Mouse (Mus musculus): ENCODE results near the gene Ski. TPM values are rescaled to one million over a fixed set of nuclear protein-coding genes. Genes with fewer than 3 reads are reported as not detected.

Gene Ski
- polyA plus RNA-seq, 1 experiment from 2014 or later, result 15.1 TPM

DNA sequence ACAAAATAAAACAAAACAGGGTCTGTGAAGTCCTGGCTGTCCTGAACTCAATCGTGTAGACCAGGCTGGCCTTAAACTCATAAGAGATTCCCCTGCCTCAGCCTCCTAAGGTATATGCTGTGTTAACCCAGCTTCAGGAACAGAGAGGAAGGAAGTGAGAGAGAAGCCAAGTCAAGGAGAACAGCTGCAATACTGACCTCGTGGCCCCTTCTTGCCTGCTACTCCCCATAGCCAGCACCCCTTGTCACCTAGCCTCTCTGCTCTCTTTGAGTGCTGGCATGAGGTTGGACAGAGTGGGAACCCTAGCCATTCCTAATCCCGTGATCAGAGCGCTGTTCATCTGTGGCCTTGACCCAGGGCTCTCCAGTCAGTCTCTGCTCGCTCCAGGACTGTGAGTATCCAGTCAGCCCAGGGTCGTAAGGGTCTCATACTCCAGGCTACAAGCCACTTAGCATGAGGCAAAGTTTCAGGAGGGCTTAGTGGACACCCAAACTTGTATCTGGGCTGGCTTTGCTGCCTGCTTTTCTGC is 100.4 kb downstream of the Ski start:
- Histone ChIP-seq H3K9ac (ENCODE audit: low read length) (no peak overlapping the region), H3K36me3 (ENCODE audit: control insufficient read depth, insufficient read depth, low read length) (no peaks in the 10 kb centered on the region), H3K4me1 (ENCODE audit: control insufficient read depth, insufficient read depth, low read length) (peaks cover 13% of the 10 kb centered on the region), H3K9me3 (ENCODE audit: control insufficient read depth, low read length) (no peaks in the 10 kb centered on the region), H3K4me3 (ENCODE audit: low read depth, low read length) (no peak overlapping the region), H3K4me2 (ENCODE audit: low read depth) (no peak overlapping the region), H3K27me3 (ENCODE audit: control insufficient read depth, insufficient read depth, low read length) (no peaks in the 10 kb centered on the region), H3K27ac (ENCODE audit: low read depth, low read length) (0 out of 2 replicates have a peak overlapping the region, but pooled peaks have one; percentile 54)
- 85% methylated on average over 6 of the region's 6 CpGs for WGBS
- DNase-seq (ENCODE audit: low spot score), result no peak
- no peak for ATAC-seq (ENCODE audit: insufficient read depth, low FRiP score, low TSS enrichment)

DNA sequence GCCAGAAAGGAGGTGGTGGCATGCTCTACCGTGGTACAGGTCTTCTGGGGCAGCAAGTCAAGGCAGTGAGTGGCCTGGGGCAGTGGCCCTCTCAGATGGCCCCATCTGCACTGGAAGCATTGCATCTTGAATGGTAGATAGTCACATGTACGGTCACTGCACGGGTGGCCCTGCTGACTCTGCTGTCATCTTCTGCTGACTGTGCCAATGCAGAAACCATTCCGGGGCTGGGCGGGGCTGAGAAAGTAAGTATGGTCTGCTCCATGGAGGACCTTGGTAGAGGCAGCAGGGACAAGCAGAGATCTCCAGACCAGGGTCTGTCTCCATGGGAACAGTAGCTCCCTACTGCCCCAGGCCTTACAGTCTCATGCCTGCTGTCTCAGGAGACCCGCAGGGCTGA is 101.2 kb downstream of the Ski start:
- H3K36me3 ChIP-seq (ENCODE audit: control insufficient read depth, insufficient read depth, low read length), result no peaks in the 10 kb centered on the region
- no peak overlapping the region for H3K4me3 ChIP-seq (ENCODE audit: low read depth, low read length)
- H3K27ac ChIP-seq (ENCODE audit: low read depth, low read length), result no peak overlapping the region
- H3K27me3 ChIP-seq (ENCODE audit: control insufficient read depth, insufficient read depth, low read length), result no peaks in the 10 kb centered on the region
- 90% methylated on average over 6 of the region's 6 CpGs for WGBS
- DNase-seq (ENCODE audit: low spot score) (no peak), ATAC-seq (ENCODE audit: insufficient read depth, low FRiP score, low TSS enrichment) (no peak)
- no peak overlapping the region for H3K9ac ChIP-seq (ENCODE audit: low read length)
- H3K9me3 ChIP-seq (ENCODE audit: control insufficient read depth, low read length), result no peaks in the 10 kb centered on the region
- H3K4me1 ChIP-seq (ENCODE audit: control insufficient read depth, insufficient read depth, low read length), result peaks cover 9% of the 10 kb centered on the region; the same call in 1 of the 2 replicates
- H3K4me2 ChIP-seq (ENCODE audit: low read depth), result no peak overlapping the region

DNA sequence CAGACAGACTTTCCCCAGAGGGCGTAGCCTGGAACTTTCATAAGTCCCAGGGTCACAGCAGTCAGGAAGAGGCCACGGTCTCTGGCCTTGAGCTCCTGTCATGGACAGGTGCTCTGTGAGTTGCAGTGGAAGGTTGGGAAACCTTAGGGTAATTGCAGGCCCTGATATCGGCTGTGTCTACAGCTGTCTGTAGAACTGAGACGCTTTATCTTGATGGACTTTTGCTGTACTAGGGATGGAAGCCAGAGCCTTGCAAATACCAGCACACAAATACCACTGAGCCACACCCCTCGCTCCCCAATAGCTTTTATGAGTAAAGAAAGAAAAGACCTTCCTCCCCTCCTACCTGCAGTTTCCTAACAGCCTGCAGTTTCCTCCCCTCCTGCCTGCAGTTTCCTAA is 101.8 kb downstream of the Ski start:
- H3K27ac ChIP-seq (ENCODE audit: low read depth, low read length), result no peak overlapping the region
- no peaks in the 10 kb centered on the region for H3K36me3 ChIP-seq (ENCODE audit: control insufficient read depth, insufficient read depth, low read length)
- no peaks in the 10 kb centered on the region for H3K9me3 ChIP-seq (ENCODE audit: control insufficient read depth, low read length)
- DNase-seq (ENCODE audit: low spot score), result no peak
- WGBS, result 63% methylated on average over 5 of the region's 5 CpGs
- H3K4me3 ChIP-seq (ENCODE audit: low read depth, low read length), result no peak overlapping the region
- H3K9ac ChIP-seq (ENCODE audit: low read length), result no peak overlapping the region
- no peak for ATAC-seq (ENCODE audit: insufficient read depth, low FRiP score, low TSS enrichment)
- H3K4me2 ChIP-seq (ENCODE audit: low read depth), result no peak overlapping the region
- H3K4me1 ChIP-seq (ENCODE audit: control insufficient read depth, insufficient read depth, low read length), result peaks cover 9% of the 10 kb centered on the region; the same call in 1 of the 2 replicates
- H3K27me3 ChIP-seq (ENCODE audit: control insufficient read depth, insufficient read depth, low read length), result no peaks in the 10 kb centered on the region

DNA sequence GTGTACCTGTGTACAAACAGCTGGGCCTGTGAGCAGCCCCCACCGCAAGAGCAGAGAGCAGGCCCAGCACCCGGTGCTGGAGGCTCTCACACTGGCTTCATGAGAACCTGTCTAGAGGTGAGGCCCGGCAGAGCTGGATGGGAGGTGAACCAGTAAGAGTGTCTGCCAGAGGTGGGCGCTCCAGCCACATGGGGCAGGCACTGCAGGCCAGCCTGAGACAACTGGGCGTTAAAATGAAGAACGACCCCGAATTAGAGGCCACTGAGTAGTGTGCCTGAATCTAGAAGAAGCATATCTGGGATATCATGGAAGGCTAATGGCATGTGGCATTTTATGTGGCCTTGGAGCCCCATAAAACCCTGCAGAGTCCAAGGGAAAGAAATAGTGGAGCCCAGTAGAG is 102.4 kb downstream of the Ski start:
- H3K9me3 ChIP-seq (ENCODE audit: control insufficient read depth, low read length), result no peaks in the 10 kb centered on the region
- H3K27me3 ChIP-seq (ENCODE audit: control insufficient read depth, insufficient read depth, low read length), result no peaks in the 10 kb centered on the region
- no peak for DNase-seq (ENCODE audit: low spot score)
- H3K4me1 ChIP-seq (ENCODE audit: control insufficient read depth, insufficient read depth, low read length), result peaks cover 9% of the 10 kb centered on the region; the same call in 1 of the 2 replicates
- no peak overlapping the region for H3K27ac ChIP-seq (ENCODE audit: low read depth, low read length)
- H3K9ac ChIP-seq (ENCODE audit: low read length), result no peak overlapping the region
- no peaks in the 10 kb centered on the region for H3K36me3 ChIP-seq (ENCODE audit: control insufficient read depth, insufficient read depth, low read length)
- H3K4me2 ChIP-seq (ENCODE audit: low read depth), result no peak overlapping the region
- no peak overlapping the region for H3K4me3 ChIP-seq (ENCODE audit: low read depth, low read length)
- 85% methylated on average over 7 of the region's 7 CpGs for WGBS
- no peak for ATAC-seq (ENCODE audit: insufficient read depth, low FRiP score, low TSS enrichment)

DNA sequence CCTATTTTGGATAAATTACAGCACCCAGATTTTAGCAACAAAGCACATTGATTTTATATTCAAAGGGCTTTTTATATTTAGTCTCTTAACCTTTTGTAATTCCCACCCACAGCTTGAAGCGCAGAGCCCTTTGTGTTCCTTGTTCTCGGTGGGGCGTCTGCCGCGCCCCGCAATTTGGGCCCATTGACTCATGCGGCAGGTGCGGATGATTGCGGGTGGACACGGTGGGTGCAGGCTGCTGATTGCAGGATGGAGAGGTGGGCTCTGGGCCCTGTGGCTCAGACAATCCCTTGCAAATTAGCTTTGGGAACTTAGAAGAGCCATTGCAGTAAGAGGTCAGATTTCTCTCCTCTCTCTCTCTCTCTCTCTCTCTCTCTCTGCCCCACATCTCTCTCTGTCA is 104.1 kb downstream of the Ski start:
- H3K9me3 ChIP-seq (ENCODE audit: control insufficient read depth, low read length), result no peaks in the 10 kb centered on the region
- no peaks in the 10 kb centered on the region for H3K36me3 ChIP-seq (ENCODE audit: control insufficient read depth, insufficient read depth, low read length)
- H3K4me1 ChIP-seq (ENCODE audit: control insufficient read depth, insufficient read depth, low read length), result peaks cover 6% of the 10 kb centered on the region; the same call in 1 of the 2 replicates
- 34% methylated on average over 10 of the region's 10 CpGs for WGBS
- DNase-seq (ENCODE audit: low spot score) (no peak), ATAC-seq (ENCODE audit: insufficient read depth, low FRiP score, low TSS enrichment) (no peak)
- H3K4me2 ChIP-seq (ENCODE audit: low read depth), result no peak overlapping the region
- H3K27me3 ChIP-seq (ENCODE audit: control insufficient read depth, insufficient read depth, low read length), result no peaks in the 10 kb centered on the region
- no peak overlapping the region for H3K4me3 ChIP-seq (ENCODE audit: low read depth, low read length)
- no peak overlapping the region for H3K27ac ChIP-seq (ENCODE audit: low read depth, low read length)
- H3K9ac ChIP-seq (ENCODE audit: low read length), result no peak overlapping the region

DNA sequence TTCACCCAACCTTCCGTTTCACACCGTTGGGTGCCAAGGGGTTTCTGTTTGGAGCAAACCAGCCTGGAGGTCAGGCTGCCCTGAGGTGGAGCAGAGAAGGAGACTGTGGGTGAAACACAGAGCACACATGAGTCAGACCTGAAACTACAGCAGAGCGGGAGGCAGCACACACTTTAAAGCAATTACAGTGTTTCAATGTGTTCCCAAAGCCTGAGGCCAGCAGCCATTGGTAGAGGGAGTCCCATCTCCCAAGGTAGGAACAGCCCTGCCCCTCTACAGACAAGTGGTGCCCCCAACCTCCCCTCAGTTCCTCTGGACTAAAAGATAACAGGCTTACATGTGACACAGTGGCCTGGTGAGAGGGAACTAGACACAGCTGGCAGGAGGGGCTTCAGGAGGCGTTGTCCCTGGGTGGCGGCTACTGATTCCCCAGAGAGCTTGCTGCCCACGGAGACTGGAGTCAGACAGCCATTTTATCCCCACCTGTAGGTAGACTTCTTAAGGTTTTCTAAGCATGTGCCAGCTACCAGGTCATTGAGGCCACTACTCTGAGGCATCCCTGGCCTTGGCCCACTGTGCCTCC is 104.9 kb downstream of the Ski start:
- ATAC-seq (ENCODE audit: insufficient read depth, low FRiP score, low TSS enrichment) (no peak), DNase-seq (ENCODE audit: low spot score) (no peak)
- no peak overlapping the region for H3K27ac ChIP-seq (ENCODE audit: low read depth, low read length)
- H3K4me2 ChIP-seq (ENCODE audit: low read depth), result no peak overlapping the region
- 64% methylated on average over 6 of the region's 6 CpGs for WGBS
- peaks cover 4% of the 10 kb centered on the region; the same call in 1 of the 2 replicates for H3K4me1 ChIP-seq (ENCODE audit: control insufficient read depth, insufficient read depth, low read length)
- no peak overlapping the region for H3K4me3 ChIP-seq (ENCODE audit: low read depth, low read length)
- H3K36me3 ChIP-seq (ENCODE audit: control insufficient read depth, insufficient read depth, low read length), result no peaks in the 10 kb centered on the region
- no peaks in the 10 kb centered on the region for H3K27me3 ChIP-seq (ENCODE audit: control insufficient read depth, insufficient read depth, low read length)
- no peaks in the 10 kb centered on the region for H3K9me3 ChIP-seq (ENCODE audit: control insufficient read depth, low read length)
- H3K9ac ChIP-seq (ENCODE audit: low read length), result no peak overlapping the region

DNA sequence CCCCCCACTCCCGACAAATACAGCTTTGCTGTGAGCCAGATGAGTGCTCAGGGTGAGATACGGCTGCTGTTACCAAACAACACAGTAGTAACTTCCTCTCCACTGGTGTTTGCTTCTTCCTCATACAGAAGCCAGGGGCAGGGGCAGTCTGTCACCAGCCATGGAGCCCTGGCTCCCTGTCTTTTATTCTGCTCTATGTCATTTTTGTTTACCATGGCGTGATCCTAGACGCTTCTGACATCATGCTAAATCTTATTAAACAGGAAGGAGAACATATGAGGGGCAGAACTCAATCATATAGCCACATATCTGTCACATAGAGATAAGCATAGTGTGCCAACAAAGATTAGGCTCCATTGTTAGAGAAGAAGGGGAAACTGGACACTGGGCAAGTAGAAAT is 105.8 kb downstream of the Ski start:
- Histone ChIP-seq H3K4me2 (ENCODE audit: low read depth) (no peak overlapping the region), H3K27me3 (ENCODE audit: control insufficient read depth, insufficient read depth, low read length) (no peaks in the 10 kb centered on the region), H3K9me3 (ENCODE audit: control insufficient read depth, low read length) (no peaks in the 10 kb centered on the region), H3K9ac (ENCODE audit: low read length) (no peak overlapping the region), H3K27ac (ENCODE audit: low read depth, low read length) (no peak overlapping the region), H3K36me3 (ENCODE audit: control insufficient read depth, insufficient read depth, low read length) (no peaks in the 10 kb centered on the region), H3K4me3 (ENCODE audit: low read depth, low read length) (no peak overlapping the region), H3K4me1 (ENCODE audit: control insufficient read depth, insufficient read depth, low read length) (no peaks in the 10 kb centered on the region)
- 81% methylated on average over 4 of the region's 4 CpGs for WGBS
- DNase-seq (ENCODE audit: low spot score), result no peak
- ATAC-seq (ENCODE audit: insufficient read depth, low FRiP score, low TSS enrichment), result no peak

DNA sequence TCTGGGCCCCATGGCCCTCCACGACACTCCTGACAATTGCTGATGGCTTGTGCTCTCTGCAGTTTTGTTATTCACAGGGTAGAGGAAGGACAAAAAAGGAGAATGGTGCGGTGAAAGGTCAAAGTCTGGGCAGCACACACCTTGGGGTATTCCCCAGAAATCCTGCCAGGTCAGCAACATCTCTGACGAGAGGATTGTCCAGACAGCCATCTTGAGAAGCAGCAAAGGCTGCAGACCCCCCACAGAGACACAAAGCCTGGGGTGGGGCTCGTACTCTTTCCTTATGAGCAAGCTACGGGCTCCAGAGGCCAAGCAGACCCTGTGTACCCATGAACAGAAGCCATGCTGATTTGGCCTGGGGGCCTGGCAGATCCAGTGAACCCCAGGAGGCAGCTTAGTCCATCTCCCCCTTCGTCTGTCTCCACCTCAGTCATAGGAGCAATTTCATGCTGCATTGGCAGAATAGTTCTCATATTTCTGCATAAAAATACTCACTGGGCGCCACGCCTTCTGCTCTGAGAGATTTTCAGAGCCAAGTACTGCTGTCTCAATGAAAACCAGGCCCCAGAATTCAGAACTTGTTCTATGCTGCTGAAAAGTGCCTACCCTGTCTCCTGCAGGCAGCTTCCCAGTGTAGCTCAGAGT is 108.5 kb downstream of the Ski start:
- Histone ChIP-seq H3K4me2 (ENCODE audit: low read depth) (no peak overlapping the region), H3K9me3 (ENCODE audit: control insufficient read depth, low read length) (no peaks in the 10 kb centered on the region), H3K4me3 (ENCODE audit: low read depth, low read length) (no peak overlapping the region), H3K36me3 (ENCODE audit: control insufficient read depth, insufficient read depth, low read length) (no peaks in the 10 kb centered on the region), H3K27me3 (ENCODE audit: control insufficient read depth, insufficient read depth, low read length) (no peaks in the 10 kb centered on the region), H3K4me1 (ENCODE audit: control insufficient read depth, insufficient read depth, low read length) (peaks cover 2% of the 10 kb centered on the region; the same call in 1 of the 2 replicates), H3K27ac (ENCODE audit: low read depth, low read length) (no peak overlapping the region), H3K9ac (ENCODE audit: low read length) (no peak overlapping the region)
- 66% methylated on average over 8 of the region's 8 CpGs for WGBS
- ATAC-seq (ENCODE audit: insufficient read depth, low FRiP score, low TSS enrichment), result no peak
- DNase-seq (ENCODE audit: low spot score), result no peak

DNA sequence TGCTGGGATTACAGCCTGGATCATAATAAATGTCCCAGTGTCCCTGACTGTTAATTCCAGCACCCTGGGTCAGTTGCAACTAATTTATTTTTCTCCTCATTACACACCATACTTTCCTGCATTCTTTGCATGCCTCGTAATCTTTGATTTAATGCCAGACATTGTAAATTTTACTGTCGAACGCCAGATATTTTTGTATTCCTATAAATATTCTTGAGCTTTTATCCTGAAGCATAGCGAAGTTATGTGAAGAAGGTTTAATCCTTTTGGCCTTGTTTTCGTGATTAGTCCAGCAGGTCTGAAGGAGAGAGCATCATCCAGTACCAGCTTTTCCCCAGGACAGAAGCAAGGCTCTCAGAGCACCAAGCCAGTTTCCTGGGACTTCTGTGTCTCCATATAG is 112.9 kb downstream of the Ski start:
- no peak overlapping the region for H3K27ac ChIP-seq (ENCODE audit: low read depth, low read length)
- WGBS, result 90% methylated on average over 5 of the region's 5 CpGs
- H3K4me3 ChIP-seq (ENCODE audit: low read depth, low read length), result no peak overlapping the region
- H3K4me2 ChIP-seq (ENCODE audit: low read depth), result no peak overlapping the region
- no peaks in the 10 kb centered on the region for H3K9me3 ChIP-seq (ENCODE audit: control insufficient read depth, low read length)
- H3K27me3 ChIP-seq (ENCODE audit: control insufficient read depth, insufficient read depth, low read length), result no peaks in the 10 kb centered on the region
- no peak for DNase-seq (ENCODE audit: low spot score)
- H3K36me3 ChIP-seq (ENCODE audit: control insufficient read depth, insufficient read depth, low read length), result no peaks in the 10 kb centered on the region
- H3K9ac ChIP-seq (ENCODE audit: low read length), result no peak overlapping the region
- peaks cover 2% of the 10 kb centered on the region; the same call in 1 of the 2 replicates for H3K4me1 ChIP-seq (ENCODE audit: control insufficient read depth, insufficient read depth, low read length)
- no peak for ATAC-seq (ENCODE audit: insufficient read depth, low FRiP score, low TSS enrichment)
